Mouse (Mus musculus) lung, postnatal 36 days (tissue): ENCODE measurements around the gene Prkd3.
A peak's percentile ranks its signal among the peaks of the same experiment; 100 is the strongest.

Experiments
- DNase-seq: peaks from one replicate; pipeline ENCODE4 v3.0.0; 2022; ENCODE audit warnings: mixed read lengths

The Prkd3 gene

GRCm38 (mm10) chr17:78999745-79000270 is 20.8 kb downstream of the Prkd3 start:
- no peak for DNase-seq

GRCm38 (mm10) chr17:78999189-78999588 is 21.4 kb downstream of the Prkd3 start:
- no peak for DNase-seq

GRCm38 (mm10) chr17:78998130-78998529 is 22.5 kb downstream of the Prkd3 start:
- DNase-seq, result no peak

- DNase-seq, result no peak
These were observed 25.4 kb downstream of the Prkd3 start for GRCm38 (mm10) chr17:78994931-78995820.

- DNase-seq, result no peak
These were observed 26.2 kb downstream of the Prkd3 start for GRCm38 (mm10) chr17:78994382-78994781.

- DNase-seq, result no peak
These were observed 26.9 kb downstream of the Prkd3 start for GRCm38 (mm10) chr17:78993670-78994069.

- DNase-seq, result no peak
These were observed 28.2 kb downstream of the Prkd3 start for GRCm38 (mm10) chr17:78992303-78993027.

GRCm38 (mm10) chr17:78991549-78991948 is 29.1 kb downstream of the Prkd3 start:
- DNase-seq, result no peak

GRCm38 (mm10) chr17:78989015-78989414 is 31.6 kb downstream of the Prkd3 start:
- DNase-seq, result peak; percentile 53

GRCm38 (mm10) chr17:78983736-78984135 is 36.9 kb downstream of the Prkd3 start:
- no peak for DNase-seq

GRCm38 (mm10) chr17:78983166-78983565 is 37.5 kb downstream of the Prkd3 start:
- no peak for DNase-seq

- DNase-seq, result no peak
These were observed 52.1 kb downstream of the Prkd3 start for GRCm38 (mm10) chr17:78968500-78968899.

- peak; percentile 59 for DNase-seq
These were observed 54.3 kb downstream of the Prkd3 start for GRCm38 (mm10) chr17:78966092-78966883.

- DNase-seq, result no peak
These were observed 56.2 kb downstream of the Prkd3 start for GRCm38 (mm10) chr17:78964387-78964786.

- DNase-seq, result no peak
These were observed 61.1 kb downstream of the Prkd3 start for GRCm38 (mm10) chr17:78959473-78959872.

GRCm38 (mm10) chr17:78953240-78953639 is 67.4 kb downstream of the Prkd3 start:
- DNase-seq, result peak; percentile 16

- DNase-seq, result no peak
These were observed 68.5 kb downstream of the Prkd3 start for GRCm38 (mm10) chr17:78952070-78952469.

- DNase-seq, result no peak
These were observed 69.4 kb downstream of the Prkd3 start for GRCm38 (mm10) chr17:78951225-78951624.

- DNase-seq, result no peak
These were observed 78.0 kb downstream of the Prkd3 start for GRCm38 (mm10) chr17:78942579-78942978.

GRCm38 (mm10) chr17:78938927-78939326 is 81.7 kb downstream of the Prkd3 start:
- peak; percentile 37 for DNase-seq

GRCm38 (mm10) chr17:78937229-78937853 is 83.3 kb downstream of the Prkd3 start:
- no peak for DNase-seq
